Mouse (Mus musculus) lung, embryonic 14.5 days (tissue): ENCODE results near the gene Prpf3. TPM values are rescaled to one million over a fixed set of nuclear protein-coding genes. Genes with fewer than 3 reads are reported as not detected.

ENCODE experiments used
- ATAC-seq: fragments of 200-750 bp; cut with Nextera tagmentation; 2 replicates; pipeline ENCODE4 v1.8.0; 2017; ENCODE audit warnings: mild to moderate bottlenecking, moderate TSS enrichment, moderate library complexity; ENCODE audit not compliant: insufficient read depth
- DNase-seq: peaks from one replicate; pipeline ENCODE4 v3.0.0-alpha.2; 2015
- H3K27ac ChIP-seq: fragments of 300-500 bp; sonication (generic); 2 replicates; pipeline ENCODE4 v1.5.1; 2014; ENCODE audit warnings: low read depth, mild to moderate bottlenecking, moderate library complexity
- H3K27me3 ChIP-seq: fragments of 300-500 bp; sonication (generic); 2 replicates; pipeline ENCODE4 v1.6.1; 2014; ENCODE audit warnings: low read length, control low read depth; ENCODE audit not compliant: insufficient read depth
- H3K36me3 ChIP-seq: fragments of 300-500 bp; sonication (generic); 2 replicates; pipeline ENCODE4 v1.6.1; 2014; ENCODE audit warnings: control low read depth; ENCODE audit not compliant: insufficient read depth
- H3K4me1 ChIP-seq: fragments of 300-500 bp; sonication (generic); 2 replicates; pipeline ENCODE4 v1.6.1; 2014; ENCODE audit warnings: antibody characterized with exemption, control low read depth; ENCODE audit not compliant: insufficient read depth
- H3K4me2 ChIP-seq: fragments of 300-500 bp; sonication (generic); 2 replicates; pipeline ENCODE4 v1.6.1; 2014; ENCODE audit warnings: mild to moderate bottlenecking
- H3K4me3 ChIP-seq: fragments of 300-500 bp; sonication (generic); 2 replicates; pipeline ENCODE4 v1.5.1; 2014; ENCODE audit warnings: low read depth, low read length
- H3K9ac ChIP-seq: fragments of 300-500 bp; sonication (generic); 2 replicates; pipeline ENCODE4 v1.6.1; 2014
- H3K9me3 ChIP-seq: fragments of 300-500 bp; sonication (generic); 2 replicates; pipeline ENCODE4 v1.6.1; 2016; ENCODE audit warnings: low read depth, low read length, control low read depth
- CTCF ChIP-seq: IDR thresholded peaks from 2 replicates; pipeline ENCODE4 v1.5.1; 2016; ENCODE audit warnings: antibody characterized with exemption, low read depth
- WGBS: fragments of 180-500 bp; shearing (Covaris S2); extraction: QIAGEN DNeasy Blood & Tissue Kit; methylation state at CpG from one replicate; pipeline ENCODE4 v1.1.7; 2014; 5-methylcytosine and 5-hydroxymethylcytosine counted together
- polyA plus RNA-seq: library from polyadenylated mRNA; unstranded; fragments of >200 nt; fragmentation: Nextera tagmentation; extraction: Ambion mirVana; gene quantifications from 2 replicates; pipeline ENCODE4 v1.2.1, GENCODE M21; 2014

Gene Prpf3
- polyA plus RNA-seq, 1 experiment from 2014 or later = 63.7 TPM

GRCm38 (mm10) chr3:95851317-95851716 lies 4.4 kb downstream of the Prpf3 start:
- Histone ChIP-seq H3K9me3 (no peaks in the 10 kb centered on the region), H3K36me3 (peaks cover 73% of the 10 kb centered on the region), H3K4me2 (no peak overlapping the region), H3K27me3 (no peaks in the 10 kb centered on the region), H3K4me3 (no peak overlapping the region), H3K9ac (no peak overlapping the region), H3K4me1 (no peaks in the 10 kb centered on the region; the same call in 1 of the 2 replicates), H3K27ac (no peak overlapping the region)
- DNase-seq (no peak), ATAC-seq (no peak)
- no peak for TF ChIP-seq CTCF
- WGBS = 89% methylated on average over 8 of the region's 8 CpGs

DNA sequence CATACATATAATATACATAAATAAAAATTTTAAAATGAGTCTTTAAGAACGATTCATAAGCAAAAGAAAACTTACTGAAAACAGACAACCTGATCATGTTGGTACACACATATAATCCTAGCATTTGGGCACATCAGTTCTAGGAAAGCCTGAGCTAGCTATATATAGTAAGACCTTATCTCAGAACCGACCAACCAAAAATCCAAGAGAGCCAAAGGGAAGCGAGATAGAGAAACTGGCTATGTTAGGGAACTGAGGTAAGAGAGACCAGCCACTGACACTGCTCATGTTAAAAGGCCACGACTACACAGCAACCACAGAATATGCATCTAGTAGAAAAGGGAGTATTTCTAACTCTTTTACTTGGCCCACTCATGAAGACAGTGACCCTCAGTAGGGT lies 5.1 kb downstream of the Prpf3 start:
- Histone ChIP-seq H3K9ac (no peak overlapping the region), H3K4me3 (no peak overlapping the region), H3K27ac (no peak overlapping the region), H3K9me3 (no peaks in the 10 kb centered on the region), H3K4me1 (no peaks in the 10 kb centered on the region; the same call in 1 of the 2 replicates), H3K36me3 (peaks cover 80% of the 10 kb centered on the region), H3K27me3 (no peaks in the 10 kb centered on the region), H3K4me2 (no peak overlapping the region)
- no peak for ATAC-seq
- DNase-seq = no peak
- 78% methylated on average over 4 of the region's 4 CpGs for WGBS
- no peak for TF ChIP-seq CTCF

DNA sequence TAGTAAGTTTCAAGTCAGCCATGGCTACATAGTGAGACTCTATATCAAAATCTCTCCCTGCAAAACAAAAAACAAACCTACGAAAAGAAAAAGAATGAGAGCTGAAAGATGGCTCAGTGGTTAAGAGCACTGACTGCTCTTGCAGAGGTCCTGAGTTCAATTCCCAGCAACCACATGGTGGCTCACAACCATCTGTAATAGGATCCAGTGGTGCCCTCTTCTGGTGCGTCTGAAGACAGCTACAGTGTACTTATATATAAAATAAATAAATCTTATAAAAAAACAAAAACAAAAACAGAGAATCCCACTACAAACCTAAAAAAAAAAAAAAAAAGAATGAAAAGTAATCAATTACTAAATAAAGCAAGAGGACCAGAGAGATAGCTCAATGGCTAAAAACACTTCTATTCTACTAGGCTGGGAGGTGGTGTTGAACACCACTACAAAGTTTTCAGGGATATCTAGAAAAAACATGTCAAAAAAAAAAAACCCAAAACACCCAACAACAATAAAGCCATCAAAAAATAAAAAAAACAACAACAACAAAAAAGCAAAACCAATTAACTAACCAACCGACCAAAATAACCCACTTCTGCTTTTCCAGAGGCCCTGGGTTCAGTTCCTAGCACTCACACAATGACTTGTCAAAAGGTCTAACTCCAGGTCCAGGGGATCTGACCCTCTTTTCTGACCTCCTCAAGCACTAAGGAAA lies 13.0 kb downstream of the Prpf3 start:
- no peak overlapping the region for H3K27ac ChIP-seq
- H3K27me3 ChIP-seq = no peaks in the 10 kb centered on the region
- H3K9me3 ChIP-seq = no peaks in the 10 kb centered on the region
- no peak for DNase-seq
- peaks cover 95% of the 10 kb centered on the region for H3K36me3 ChIP-seq
- no peak overlapping the region for H3K9ac ChIP-seq
- WGBS = 79% methylated on average over 3 of the region's 3 CpGs
- TF ChIP-seq CTCF = no peak
- no peak for ATAC-seq
- no peak overlapping the region for H3K4me3 ChIP-seq
- H3K4me1 ChIP-seq = no peaks in the 10 kb centered on the region
- H3K4me2 ChIP-seq = no peak overlapping the region

DNA sequence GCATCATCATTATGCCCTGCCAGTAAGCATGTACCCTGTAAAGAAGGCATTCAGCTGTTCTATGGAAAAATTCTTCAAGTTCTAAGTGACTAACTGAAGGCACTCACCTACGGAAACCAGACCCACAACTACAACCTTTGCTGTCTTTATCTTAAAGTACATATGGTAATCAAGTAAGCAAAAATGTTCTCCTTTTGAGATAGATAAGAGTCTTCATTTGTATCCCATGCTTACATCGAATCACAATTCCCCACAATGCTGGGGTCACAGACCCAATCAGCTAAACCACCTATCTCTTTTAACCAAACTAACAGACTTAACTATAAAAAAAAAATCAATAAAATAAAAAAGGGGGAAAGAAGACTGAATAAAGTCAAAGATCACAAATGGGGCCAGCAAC lies 16.4 kb downstream of the Prpf3 start:
- Histone ChIP-seq H3K4me3 (no peak overlapping the region), H3K27ac (no peak overlapping the region), H3K9ac (no peak overlapping the region), H3K4me1 (no peaks in the 10 kb centered on the region), H3K36me3 (peaks cover 90% of the 10 kb centered on the region), H3K27me3 (no peaks in the 10 kb centered on the region), H3K9me3 (no peaks in the 10 kb centered on the region), H3K4me2 (no peak overlapping the region)
- ATAC-seq = no peak
- no peak for DNase-seq
- no peak for TF ChIP-seq CTCF
- 93% methylated on average over 2 of the region's 2 CpGs for WGBS

DNA sequence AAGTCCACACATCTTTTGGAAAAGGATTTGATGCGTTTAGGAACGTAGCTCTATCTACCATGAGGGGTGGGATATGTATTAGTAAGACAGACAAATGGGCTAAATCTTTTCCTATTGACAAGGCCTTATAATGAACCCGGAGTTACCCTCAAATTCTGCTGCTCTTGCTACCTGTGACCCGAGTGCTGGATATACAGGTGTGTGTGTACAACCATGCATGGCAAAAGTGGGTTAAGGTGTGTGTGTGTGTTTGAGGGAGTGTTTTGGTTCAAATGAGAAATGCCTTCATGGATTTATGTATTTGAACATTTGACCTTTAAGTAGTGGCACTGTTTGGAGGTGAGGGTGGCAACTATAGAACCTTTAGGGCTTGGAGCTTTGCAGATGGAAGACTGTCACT lies 26.6 kb downstream of the Prpf3 start:
- TF ChIP-seq CTCF = no peak
- Histone ChIP-seq H3K27ac (no peak overlapping the region), H3K36me3 (peaks cover 66% of the 10 kb centered on the region), H3K9me3 (no peaks in the 10 kb centered on the region), H3K4me3 (no peak overlapping the region), H3K4me1 (no peaks in the 10 kb centered on the region), H3K9ac (no peak overlapping the region), H3K4me2 (no peak overlapping the region), H3K27me3 (no peaks in the 10 kb centered on the region)
- ATAC-seq = no peak
- no peak for DNase-seq
- 96% methylated on average over 4 of the region's 4 CpGs for WGBS

GRCm38 (mm10) chr3:95826275-95826674 lies 29.4 kb downstream of the Prpf3 start:
- ATAC-seq = no peak

GRCm38 (mm10) chr3:95820046-95821010 lies 35.4 kb downstream of the Prpf3 start:
- ATAC-seq = peak; percentile 7; the same call in 1 of the 2 replicates
- Histone ChIP-seq H3K4me2 (peak overlapping the region; percentile 69), H3K9me3 (no peaks in the 10 kb centered on the region), H3K4me1 (peaks cover 6% of the 10 kb centered on the region; the same call in 1 of the 2 replicates), H3K27ac (peak overlapping the region; percentile 100), H3K27me3 (no peaks in the 10 kb centered on the region), H3K36me3 (no peaks in the 10 kb centered on the region), H3K4me3 (peak overlapping the region; percentile 89), H3K9ac (peak overlapping the region; percentile 75)
- no peak for TF ChIP-seq CTCF
- WGBS = 30% methylated on average over 10 of the region's 10 CpGs
- DNase-seq = peak; percentile 30

More at GRCm38 (mm10) chr3:95826275-95826674, 29.4 kb downstream of the Prpf3 start:
- Histone ChIP-seq H3K9me3 (no peaks in the 10 kb centered on the region), H3K9ac (no peak overlapping the region), H3K27me3 (no peaks in the 10 kb centered on the region), H3K4me2 (no peak overlapping the region), H3K4me1 (no peaks in the 10 kb centered on the region), H3K36me3 (peaks cover 39% of the 10 kb centered on the region), H3K4me3 (no peak overlapping the region), H3K27ac (no peak overlapping the region)
- no peak for TF ChIP-seq CTCF
- no peak for DNase-seq
- 75% methylated on average over 2 of the region's 2 CpGs for WGBS
